Mouse (Mus musculus) megakaryocyte, embryonic 14.5 days (primary cell): ENCODE results near the gene Ccdc8.

Experiments used
- FLI1 ChIP-seq: IDR thresholded peaks from 2 replicates; pipeline ENCODE4 v1.6.1; 2012; ENCODE audit warnings: low read length, inconsistent platforms, mixed read lengths
- GATA1 ChIP-seq: IDR thresholded peaks from 3 replicates; pipeline ENCODE4 v1.6.1; 2012; ENCODE audit warnings: mixed read lengths, low read length, inconsistent platforms, borderline replicate concordance

- TF ChIP-seq GATA1 (no peak), FLI1 (no peak)
These were observed 1.9 kb downstream of the Ccdc8 start for GRCm38 (mm10) chr7:16994400-16994799.
